Mouse (Mus musculus) left cerebral cortex, adult 11 months (tissue): ENCODE results near the gene Patl1.
"Not testable (repeated sequence)": the region's sequence is repeated elsewhere in the genome, so short reads cannot be mapped to it uniquely, and the experiment has no call there.

Experiments
- DNase-seq: peaks from one replicate; pipeline ENCODE4 v3.0.0; 2022; ENCODE audit warnings: low spot score

The Patl1 gene

GRCm38 (mm10) chr19:11966201-11966636, 54.0 kb downstream of the Patl1 start:
- DNase-seq, result peak; percentile 37

DNA sequence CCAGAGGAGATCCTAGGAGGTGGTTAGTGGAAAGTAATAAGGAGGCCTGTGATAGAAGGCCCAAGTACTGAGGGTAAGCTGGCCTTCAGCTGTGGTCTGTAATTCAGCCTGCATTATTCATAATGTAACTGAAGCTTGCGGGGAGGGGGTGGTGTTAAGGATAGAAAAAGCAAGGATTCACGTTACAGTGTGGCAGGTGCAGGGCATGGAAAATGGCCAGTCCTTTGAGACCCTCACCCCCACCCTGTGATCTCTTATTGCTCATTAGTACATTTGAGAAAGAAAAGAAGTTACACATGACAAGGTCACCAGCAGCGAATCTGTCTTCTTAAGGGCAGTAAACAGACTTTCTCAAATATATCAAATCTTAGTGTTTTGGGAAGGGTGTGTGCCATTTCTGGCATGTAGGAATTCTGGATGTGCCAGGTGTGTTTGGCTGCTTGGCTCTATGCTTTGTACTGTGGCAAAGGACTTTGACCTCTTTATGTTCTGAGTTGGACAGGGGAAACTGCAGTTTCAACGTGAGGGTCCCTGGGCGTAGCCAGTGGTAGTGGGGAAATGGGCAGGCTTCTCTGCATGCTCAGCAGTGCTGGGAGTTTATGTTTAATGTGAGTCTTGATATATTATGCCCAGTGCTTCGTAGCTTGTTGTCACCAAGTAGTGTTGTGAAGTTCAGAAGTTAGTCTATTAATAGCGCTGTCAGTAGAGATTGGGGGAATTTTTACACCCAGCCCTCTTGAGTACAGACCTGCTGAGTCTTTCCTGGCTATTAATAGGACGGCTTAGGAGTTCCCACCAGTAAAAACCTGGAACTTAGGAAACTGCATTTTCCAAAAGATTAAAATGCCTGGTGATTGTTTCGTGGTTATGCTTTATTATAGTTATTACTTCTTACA, 57.2 kb downstream of the Patl1 start:
- DNase-seq, result no peak

- DNase-seq, result no peak
Observed at GRCm38 (mm10) chr19:11973511-11974222, 61.5 kb downstream of the Patl1 start.

- no peak for DNase-seq
Observed at GRCm38 (mm10) chr19:11974223-11974540, 62.0 kb downstream of the Patl1 start.

DNA sequence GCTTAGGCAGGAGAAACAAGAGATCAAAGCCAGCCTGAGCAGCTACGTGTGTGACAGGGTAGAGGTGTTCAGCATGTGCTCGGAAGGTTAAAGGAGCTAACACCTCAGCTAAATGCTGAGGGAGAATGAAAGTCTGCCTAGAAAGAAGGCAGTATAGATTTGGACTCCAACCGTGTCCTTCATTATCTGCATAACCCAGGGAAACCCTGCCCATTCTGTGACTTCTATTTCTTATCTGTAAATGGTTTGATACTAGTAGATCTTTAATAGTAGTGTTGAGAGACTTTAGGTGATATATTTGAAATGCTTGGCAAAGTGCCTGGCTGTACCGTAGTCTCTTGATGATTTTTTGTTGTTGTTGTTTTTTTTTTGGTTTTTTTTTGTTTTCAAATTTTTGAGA, 63.5 kb downstream of the Patl1 start:
- no peak for DNase-seq

DNA sequence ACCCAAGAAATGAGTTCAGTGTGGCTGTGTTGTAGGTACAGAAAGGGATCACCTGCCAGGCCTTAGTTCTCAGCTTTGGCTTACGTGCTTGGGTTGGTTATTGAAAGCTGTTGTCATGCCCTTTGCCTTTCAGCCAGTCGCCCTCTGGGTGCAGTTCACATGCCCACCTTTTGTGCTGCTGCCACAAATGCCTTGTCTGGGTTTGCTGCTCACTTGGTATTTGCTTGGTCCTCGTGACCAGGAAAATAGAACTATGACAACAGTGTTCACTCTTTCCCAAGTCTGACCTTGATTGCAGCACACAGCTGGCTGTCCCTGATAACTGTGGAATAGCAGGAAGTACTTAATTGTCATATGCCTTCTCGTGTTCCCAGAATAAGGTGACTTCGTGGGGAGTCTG, 65.2 kb downstream of the Patl1 start:
- no peak for DNase-seq

GRCm38 (mm10) chr19:11980471-11980870, 68.3 kb downstream of the Patl1 start:
- no peak for DNase-seq

GRCm38 (mm10) chr19:11984614-11985013, 72.4 kb downstream of the Patl1 start:
- not testable (repeated sequence) for DNase-seq

DNA sequence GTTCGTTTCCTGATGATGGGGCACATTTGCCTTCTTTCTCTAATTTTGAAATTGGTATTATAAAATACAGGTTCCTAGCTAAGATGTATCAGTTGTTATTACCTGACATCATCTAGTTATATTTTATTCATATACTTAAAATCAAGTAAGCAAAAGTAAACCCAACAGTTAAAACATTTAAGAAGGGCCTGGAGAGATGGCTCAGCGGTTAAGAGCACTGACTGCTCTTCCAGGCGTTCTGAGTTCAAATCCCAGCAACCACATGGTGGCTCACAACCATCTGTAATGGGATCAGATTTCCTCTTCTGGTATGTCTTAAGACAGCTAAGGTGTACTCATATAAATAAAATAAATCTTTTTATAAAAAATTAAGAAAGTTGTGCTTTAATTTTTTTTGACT, 75.6 kb downstream of the Patl1 start:
- no peak for DNase-seq

- DNase-seq, result no peak
Observed at GRCm38 (mm10) chr19:11989334-11989733, 77.1 kb downstream of the Patl1 start.

DNA sequence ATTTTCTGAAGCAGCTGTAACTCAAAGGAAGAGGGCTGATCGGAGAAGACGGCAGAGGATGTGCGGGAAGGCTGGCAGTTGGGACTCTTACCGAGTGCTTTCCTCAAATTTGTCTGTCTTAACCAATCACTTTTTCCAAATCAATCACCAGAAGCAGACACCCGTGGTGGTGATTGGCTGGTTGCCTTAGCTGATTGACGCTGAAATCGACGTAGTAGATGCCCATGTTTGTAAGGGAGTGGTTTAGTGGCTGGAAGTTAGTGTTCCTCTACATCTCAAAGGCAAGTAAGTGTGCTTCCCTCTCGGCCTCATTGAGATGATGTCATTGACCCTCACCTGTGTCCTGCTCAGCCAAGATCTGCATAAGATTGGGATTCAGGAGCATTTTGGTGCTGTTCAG, 79.8 kb downstream of the Patl1 start:
- no peak for DNase-seq

- DNase-seq, result no peak
Observed at GRCm38 (mm10) chr19:11992441-11993029, 80.3 kb downstream of the Patl1 start.
